Mouse (Mus musculus) bone marrow, adult 2 months (tissue): Measurements from ENCODE around the gene Plcl2.

Source experiments
- CTCF ChIP-seq: fragments of 200-500 bp; IDR thresholded peaks from 2 replicates; pipeline ENCODE4 v1.5.1; 2011; ENCODE audit warnings: low read length, control low read depth; ENCODE audit not compliant: control insufficient read depth, insufficient read depth
- POLR2A ChIP-seq: fragments of 200-500 bp; IDR thresholded peaks from 2 replicates; pipeline ENCODE4 v1.6.1; 2011; ENCODE audit warnings: low read depth, mild to moderate bottlenecking, control low read depth, low read length, borderline replicate concordance; ENCODE audit not compliant: control insufficient read depth

- TF ChIP-seq CTCF: no peak
- TF ChIP-seq POLR2A: no peak
Measured at GRCm38 (mm10) chr17:50574161-50574560, 65.0 kb downstream of the Plcl2 start.
